Mouse (Mus musculus) left cerebral cortex, postnatal 10 days (tissue): ENCODE measurements at regions not wholly inside any gene's neighbourhood (a gene's known extent, or its start where the extent isn't known, plus 50 kb on each side); places are given as distances from the start of the nearest gene placed in this dataset.

ENCODE experiments used
- DNase-seq, 2 experiments: peaks; one replicate each; pipeline ENCODE4 v3.0.0; 2021 to 2022; ENCODE audit warnings: low spot score in 2 of 2, mixed read lengths in 1 of 2; ENCODE audit errors: extremely low spot score in 1 of 2
- intact Hi-C: fragments of 180-260 bp; cut with DNase I; formaldehyde crosslinking; loops from one replicate; pipeline ENCODE4 v1.15.1; 2025

DNA sequence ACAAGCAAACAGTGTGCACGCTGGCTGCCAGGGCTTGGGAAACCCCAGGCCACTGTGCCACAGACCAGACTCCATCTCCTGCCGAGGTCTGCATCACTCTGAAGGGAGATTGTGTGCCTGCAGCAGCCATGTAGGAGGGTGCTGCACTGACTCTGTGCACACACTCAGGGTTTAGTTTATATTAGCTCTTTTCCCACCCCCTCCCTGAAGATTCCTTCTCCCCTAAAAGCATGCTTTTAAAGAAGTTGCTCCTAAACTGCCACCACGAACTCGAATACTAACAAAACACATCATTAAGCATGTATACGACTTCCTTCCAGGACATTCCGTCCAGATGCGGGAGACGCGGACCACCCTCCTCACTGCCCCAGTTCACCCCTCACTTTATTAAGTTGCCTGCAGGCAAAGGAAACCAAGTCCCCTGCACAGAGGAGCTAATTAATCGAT is 92.4 kb downstream of the Ets2 start:
- intact Hi-C loops: no loop called here
- no peak for DNase-seq

DNA sequence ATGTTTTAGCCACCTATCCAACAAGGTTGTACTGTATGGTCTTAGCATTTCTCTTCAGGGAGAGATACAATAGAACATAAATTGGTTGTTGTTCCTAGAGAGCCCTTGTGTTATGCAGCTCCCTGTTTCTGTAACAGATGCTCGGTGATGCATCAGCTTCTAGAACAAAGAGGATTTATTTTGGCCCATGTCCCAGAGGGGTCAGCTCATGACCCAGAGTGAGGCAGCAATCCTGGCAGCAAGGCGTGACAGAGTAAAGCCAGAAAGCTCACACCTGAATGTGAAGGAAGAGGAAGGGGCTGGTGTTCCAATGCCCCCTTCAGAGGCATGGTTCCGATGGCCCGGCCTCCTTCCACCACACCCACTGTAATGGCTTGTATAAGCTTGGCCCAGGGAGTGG is 88.8 kb downstream of the Ets2 start:
- no peak for DNase-seq

GRCm38 (mm10) chr16:95789548-95789947 is 87.7 kb downstream of the Ets2 start:
- DNase-seq: no peak
- intact Hi-C loops: no loop called here

More for the DNA sequence above, 88.8 kb downstream of the Ets2 start:
- intact Hi-C loops: no loop called here

- no peak for DNase-seq
- intact Hi-C loops: no loop called here
Observed at GRCm38 (mm10) chr16:95781681-95782080, 79.8 kb downstream of the Ets2 start.

- intact Hi-C loops: no loop called here
Observed at GRCm38 (mm10) chr16:95780431-95780830, 78.6 kb downstream of the Ets2 start.

GRCm38 (mm10) chr16:95778845-95779722 is 77.2 kb downstream of the Ets2 start:
- no peak for DNase-seq
- intact Hi-C loops: no loop called here

More at GRCm38 (mm10) chr16:95780431-95780830, 78.6 kb downstream of the Ets2 start:
- no peak for DNase-seq

GRCm38 (mm10) chr16:95778173-95778572 is 76.3 kb downstream of the Ets2 start:
- intact Hi-C loops: no loop called here
- no peak for DNase-seq

- no peak for DNase-seq
- intact Hi-C loops: no loop called here
Observed at GRCm38 (mm10) chr16:95776610-95777363, 74.9 kb downstream of the Ets2 start.

DNA sequence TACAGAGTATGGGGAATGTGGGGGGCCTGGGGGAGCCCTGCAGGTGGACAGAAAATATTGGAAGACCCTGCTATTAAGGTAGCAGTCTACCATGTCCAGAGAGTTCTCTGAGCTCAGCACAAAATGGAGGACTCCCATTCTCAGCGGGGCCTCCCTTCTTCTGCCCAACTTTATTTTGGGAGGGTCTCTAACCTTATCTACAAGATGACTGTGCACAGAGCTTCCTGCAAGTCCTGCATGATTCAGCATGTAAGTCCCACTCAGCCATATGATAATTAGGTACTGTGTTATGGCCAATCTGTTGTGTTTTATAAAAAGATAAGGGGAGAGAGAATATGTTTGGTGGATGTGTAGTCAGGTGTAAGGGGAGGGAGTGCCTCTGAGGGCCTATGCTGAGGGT is 74.1 kb downstream of the Ets2 start:
- no peak for DNase-seq
- intact Hi-C loops: no loop called here

DNA sequence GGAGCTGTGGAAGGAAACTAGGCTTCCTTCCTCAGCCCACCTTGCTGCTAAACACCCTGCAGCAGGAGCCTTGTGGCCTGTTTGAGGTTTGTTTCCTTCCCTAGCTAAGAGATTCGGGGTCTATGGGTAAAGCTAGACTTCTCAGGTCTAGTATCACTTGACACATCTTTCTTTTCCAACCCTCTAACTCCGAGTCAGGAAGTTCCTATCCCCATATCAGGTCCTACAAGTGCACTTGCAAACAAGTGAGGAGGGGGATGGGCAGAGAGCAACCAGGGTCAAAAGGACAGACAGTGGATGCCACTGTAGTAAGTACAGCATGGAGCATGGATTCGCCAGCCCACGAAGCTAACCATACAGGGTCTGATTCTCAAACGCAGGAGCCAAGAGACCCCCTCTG is 73.5 kb downstream of the Ets2 start:
- intact Hi-C loops: no loop called here
- DNase-seq: no peak

DNA sequence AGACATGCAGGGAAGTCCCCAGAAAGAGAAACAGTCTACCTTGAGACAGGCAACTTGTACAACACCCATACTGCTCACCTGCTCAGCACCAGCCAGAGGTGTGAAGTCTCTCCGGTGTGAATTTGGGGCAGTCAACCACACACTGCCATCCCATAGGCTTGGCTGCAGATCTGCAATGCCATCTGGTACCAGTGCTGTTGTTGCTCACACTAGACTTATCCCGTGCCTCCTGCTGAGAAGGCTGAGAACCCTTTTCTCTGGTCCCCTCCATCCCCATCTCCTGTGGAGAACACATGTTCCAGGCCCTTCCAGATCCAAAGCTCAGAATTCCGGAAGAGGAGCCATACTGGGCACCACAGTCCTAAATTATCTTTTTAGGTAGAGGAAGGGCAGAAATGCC is 71.3 kb downstream of the Ets2 start:
- DNase-seq: no peak
- intact Hi-C loops: no loop called here
